Mouse (Mus musculus) kidney, adult 2 months (tissue): ENCODE measurements around the gene Smim24. TPM values are rescaled to one million over a fixed set of nuclear protein-coding genes. Genes with fewer than 3 reads are reported as not detected.
A peak's percentile ranks its signal among the peaks of the same experiment; 100 is the strongest.

ENCODE experiments used
- DNase-seq: peaks from one replicate; pipeline ENCODE4 v3.0.0; 2021
- H3K27ac ChIP-seq: fragments of 200-500 bp; 2 replicates; pipeline ENCODE4 v1.5.1; 2012; ENCODE audit warnings: low read depth, low read length, control low read depth, inconsistent platforms; ENCODE audit not compliant: insufficient read depth
- H3K27me3 ChIP-seq: fragments of 200-500 bp; replicated peaks from 2 replicates; pipeline ENCODE4 v1.6.1; 2012; ENCODE audit warnings: mild to moderate bottlenecking, moderate library complexity, low read length, inconsistent platforms; ENCODE audit not compliant: control insufficient read depth, insufficient read depth
- H3K36me3 ChIP-seq: fragments of 200-500 bp; 2 replicates; pipeline ENCODE4 v1.6.1; 2012; ENCODE audit warnings: mild to moderate bottlenecking, moderate library complexity, low read length, inconsistent platforms; ENCODE audit not compliant: control insufficient read depth, insufficient read depth
- H3K4me1 ChIP-seq: fragments of 200-500 bp; 2 replicates; pipeline ENCODE4 v1.6.1; 2011; ENCODE audit warnings: low read length; ENCODE audit not compliant: control insufficient read depth, insufficient read depth
- H3K4me3 ChIP-seq: fragments of 200-500 bp; 2 replicates; pipeline ENCODE4 v1.5.1; 2011; ENCODE audit warnings: mild to moderate bottlenecking, low read depth, low read length, control low read depth; ENCODE audit not compliant: insufficient read depth
- CTCF ChIP-seq: fragments of 200-500 bp; conservative IDR thresholded peaks from 2 replicates; pipeline ENCODE4 v1.5.1; 2011; ENCODE audit warnings: low read depth, mild to moderate bottlenecking, control low read depth, low read length, moderate library complexity, mixed read lengths; ENCODE audit not compliant: insufficient read depth, insufficient read length
- POLR2A ChIP-seq: fragments of 200-500 bp; IDR thresholded peaks from one replicate; pipeline ENCODE4 v1.6.1; 2011; ENCODE audit warnings: low read depth, low read length, control low read depth
- WGBS: fragments of 180-500 bp; shearing (Covaris S2); methylation state at CpG from one replicate; pipeline ENCODE4 v1.1.7; 2018; 5-methylcytosine and 5-hydroxymethylcytosine counted together
- polyA plus RNA-seq: library from polyadenylated mRNA; depleted of rRNA; stranded (reverse); fragments of >200 nt; gene quantifications from 2 replicates; pipeline ENCODE4 v1.2.3, GENCODE M21; 2012

The Smim24 gene
- polyA plus RNA-seq, 1 experiment: 694 TPM

DNA sequence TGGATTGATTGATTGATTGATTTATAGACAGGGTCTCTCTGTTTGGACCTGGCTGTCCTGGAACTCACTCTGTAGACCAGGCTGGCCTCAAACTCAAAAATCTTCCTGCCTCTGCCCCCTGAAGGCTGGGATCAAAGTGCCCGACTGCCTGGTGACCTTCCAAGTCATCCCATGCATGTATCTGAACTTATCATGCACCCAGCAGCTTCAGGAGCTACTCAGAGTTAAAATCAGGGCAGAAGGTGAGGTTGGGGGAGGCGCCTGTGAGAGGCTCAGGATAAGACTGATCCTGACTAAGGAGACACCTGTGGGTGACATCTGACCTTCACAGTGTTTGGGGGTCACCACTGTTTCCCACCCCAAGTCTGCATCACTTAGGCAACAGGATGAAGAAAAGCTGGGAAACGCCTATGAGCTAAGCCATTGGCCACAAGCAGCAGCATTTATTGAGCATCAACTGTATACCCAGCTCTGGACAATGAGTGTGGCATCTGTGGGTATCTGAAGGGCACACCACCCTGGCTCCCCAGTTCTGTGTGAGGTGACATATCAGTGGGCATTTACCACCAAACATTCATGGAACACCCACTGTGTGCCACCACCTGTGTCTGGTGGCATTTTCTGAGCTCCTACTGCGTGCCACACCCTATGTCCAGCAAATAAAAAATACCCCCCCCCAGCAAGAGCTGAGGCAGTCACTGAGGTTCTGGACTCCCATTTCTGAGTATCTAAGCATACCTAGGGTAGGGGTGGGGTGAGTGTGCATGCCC lies 30.8 kb downstream of the Smim24 start:
- no peak for DNase-seq
- 64% methylated on average over 4 of the region's 4 CpGs for WGBS
- no peaks in the 10 kb centered on the region for H3K27me3 ChIP-seq
- TF ChIP-seq CTCF (no peak), POLR2A (no peak)
- peaks cover 44% of the 10 kb centered on the region for H3K4me1 ChIP-seq
- peak overlapping the region; percentile 85; the same call in 1 of the 2 replicates for H3K4me3 ChIP-seq
- peak overlapping the region; percentile 18; the same call in 1 of the 2 replicates for H3K27ac ChIP-seq
- no peaks in the 10 kb centered on the region for H3K36me3 ChIP-seq

DNA sequence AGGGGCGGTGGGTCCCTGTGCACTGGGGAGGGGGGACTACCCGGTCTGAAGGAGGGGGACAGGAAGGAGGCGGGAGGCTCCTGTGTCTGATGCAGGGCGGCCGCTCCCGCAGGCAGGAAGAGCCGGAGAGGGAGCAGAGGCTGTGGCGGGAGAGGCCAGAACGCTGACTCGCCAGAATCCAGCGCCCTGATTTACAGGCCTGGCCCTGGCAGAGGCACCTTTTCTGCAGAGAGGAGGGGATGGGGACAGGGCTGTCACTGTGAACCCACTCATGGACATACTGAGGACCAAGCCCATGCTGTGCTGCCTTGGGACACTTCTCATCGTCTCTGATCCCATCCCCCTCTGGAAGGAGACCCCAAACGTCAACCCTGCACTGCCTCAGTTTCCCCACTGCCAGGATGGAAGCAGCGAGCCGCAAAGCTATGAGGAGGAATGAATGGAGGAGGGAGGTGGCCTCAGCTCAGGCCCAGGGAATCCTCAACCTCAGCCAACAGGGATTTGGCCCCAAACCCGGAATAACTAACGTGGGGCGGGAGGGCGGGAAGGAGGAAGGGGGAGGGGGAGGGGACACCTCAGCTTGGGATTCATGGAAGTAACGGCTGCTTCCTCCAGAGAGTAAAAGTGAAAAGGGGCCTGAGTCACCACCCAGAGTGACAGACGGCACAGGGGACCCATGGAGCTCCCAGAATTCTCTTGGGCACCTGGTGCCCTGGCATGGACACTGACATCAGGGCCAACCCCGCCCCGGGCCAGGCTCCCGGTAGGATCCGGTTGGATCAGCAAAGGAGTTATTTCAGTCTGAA lies 31.6 kb downstream of the Smim24 start:
- no peaks in the 10 kb centered on the region for H3K36me3 ChIP-seq
- TF ChIP-seq CTCF: no peak
- TF ChIP-seq POLR2A: no peak
- no peaks in the 10 kb centered on the region for H3K27me3 ChIP-seq
- H3K4me3 ChIP-seq: peak overlapping the region; percentile 85
- H3K4me1 ChIP-seq: peaks cover 42% of the 10 kb centered on the region
- peak; percentile 90 for DNase-seq
- H3K27ac ChIP-seq: peak overlapping the region; percentile 92
- whole genome bisulfite sequencing: 6% methylated on average over 24 of the region's 25 CpGs

DNA sequence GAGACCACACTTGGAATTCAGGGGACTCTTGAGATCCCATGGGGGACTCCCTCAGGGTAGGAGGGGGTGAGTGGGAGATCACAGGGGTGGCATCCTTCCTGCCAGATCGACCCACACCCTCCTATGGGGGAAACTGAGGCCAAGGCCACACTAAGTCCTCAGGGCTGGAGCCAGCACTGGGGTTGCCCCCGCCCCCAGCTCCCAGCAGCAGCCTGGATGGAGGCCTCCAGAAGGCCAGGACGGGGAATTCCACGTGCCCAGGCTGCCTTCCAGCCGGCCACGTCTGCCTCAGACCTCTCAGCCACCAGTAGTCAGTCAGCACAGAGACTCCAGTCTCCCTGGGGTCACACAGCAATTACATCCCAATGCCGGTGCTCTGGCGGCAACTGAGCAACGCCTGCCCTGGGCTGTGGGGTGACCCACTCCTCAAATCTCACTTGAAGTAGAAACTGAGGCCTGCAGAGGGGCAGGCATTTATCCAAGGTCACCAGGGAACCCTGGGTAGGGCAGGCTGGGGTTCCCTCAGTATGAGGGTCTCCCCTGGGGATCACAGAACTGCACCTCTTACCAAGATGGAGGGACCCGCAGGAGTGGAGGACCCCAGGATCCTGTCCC lies 32.5 kb downstream of the Smim24 start:
- Histone ChIP-seq H3K4me3 (peak overlapping the region; percentile 85), H3K27me3 (no peaks in the 10 kb centered on the region), H3K27ac (peak overlapping the region; percentile 92), H3K36me3 (no peaks in the 10 kb centered on the region), H3K4me1 (peaks cover 36% of the 10 kb centered on the region)
- WGBS: 14% methylated on average over 10 of the region's 10 CpGs
- peak; percentile 75 for DNase-seq
- TF ChIP-seq CTCF: no peak
- TF ChIP-seq POLR2A: no peak

DNA sequence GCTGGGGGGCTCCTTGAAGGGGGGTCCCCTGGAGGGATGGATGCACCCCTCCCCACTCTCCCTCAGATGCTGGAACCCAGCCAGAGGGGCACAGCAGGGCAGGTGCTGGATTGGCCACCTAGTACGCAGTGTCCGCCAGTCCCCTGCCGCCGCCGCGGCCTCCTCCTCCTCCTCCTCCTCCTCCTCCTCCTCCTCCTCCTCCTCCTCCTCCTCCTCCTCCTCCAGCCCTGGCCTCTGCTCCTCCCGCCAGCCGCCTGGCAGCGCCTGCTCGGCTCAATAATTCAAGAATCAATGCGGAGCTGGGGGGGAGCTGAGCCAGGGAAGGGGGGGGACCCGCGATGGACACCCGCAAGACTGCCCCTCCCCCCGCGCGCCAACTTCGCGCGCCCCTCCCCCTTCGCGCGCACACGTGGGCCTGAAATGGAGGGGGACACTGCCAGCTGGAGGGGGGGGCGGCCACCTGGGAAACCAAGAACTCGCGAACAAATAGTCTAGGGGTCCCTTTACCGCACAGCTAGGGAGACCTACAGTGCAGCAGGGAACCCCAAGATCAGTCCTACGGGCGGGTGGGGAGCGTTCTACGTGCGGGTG lies 33.3 kb downstream of the Smim24 start:
- Histone ChIP-seq H3K4me3 (peak overlapping the region; percentile 85), H3K27me3 (no peaks in the 10 kb centered on the region), H3K4me1 (peaks cover 34% of the 10 kb centered on the region), H3K27ac (peak overlapping the region; percentile 94), H3K36me3 (no peaks in the 10 kb centered on the region)
- peak; percentile 49 for DNase-seq
- no peak for TF ChIP-seq CTCF
- TF ChIP-seq POLR2A: no peak
- 2% methylated on average over 23 of the region's 33 CpGs for WGBS

DNA sequence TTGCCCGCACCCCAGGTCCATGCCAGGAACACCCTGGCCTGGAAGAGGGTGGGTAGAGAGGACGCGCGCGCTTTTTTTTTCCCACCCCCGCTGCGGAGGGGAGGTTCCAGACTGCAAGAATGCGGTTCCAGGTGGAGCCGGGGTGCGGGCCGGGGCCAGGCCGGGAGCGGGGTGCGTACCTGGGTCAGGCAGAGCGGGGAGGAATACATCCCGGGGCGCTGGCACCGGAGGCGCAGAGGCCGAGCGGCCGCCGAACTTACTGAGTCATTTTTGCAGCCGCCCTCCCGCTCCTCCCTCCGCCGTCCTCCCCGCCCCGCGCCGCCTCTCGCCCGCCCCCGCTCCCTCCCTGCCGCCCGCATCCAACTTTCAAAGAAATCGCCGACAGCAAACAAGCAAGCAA lies 34.0 kb downstream of the Smim24 start:
- DNase-seq: peak; percentile 83
- Histone ChIP-seq H3K36me3 (no peaks in the 10 kb centered on the region), H3K27ac (peak overlapping the region; percentile 94), H3K27me3 (no peaks in the 10 kb centered on the region), H3K4me1 (peaks cover 37% of the 10 kb centered on the region), H3K4me3 (peak overlapping the region; percentile 85)
- TF ChIP-seq CTCF (no peak), POLR2A (no peak)
- WGBS: under 1% methylated on average over 33 of the region's 38 CpGs

DNA sequence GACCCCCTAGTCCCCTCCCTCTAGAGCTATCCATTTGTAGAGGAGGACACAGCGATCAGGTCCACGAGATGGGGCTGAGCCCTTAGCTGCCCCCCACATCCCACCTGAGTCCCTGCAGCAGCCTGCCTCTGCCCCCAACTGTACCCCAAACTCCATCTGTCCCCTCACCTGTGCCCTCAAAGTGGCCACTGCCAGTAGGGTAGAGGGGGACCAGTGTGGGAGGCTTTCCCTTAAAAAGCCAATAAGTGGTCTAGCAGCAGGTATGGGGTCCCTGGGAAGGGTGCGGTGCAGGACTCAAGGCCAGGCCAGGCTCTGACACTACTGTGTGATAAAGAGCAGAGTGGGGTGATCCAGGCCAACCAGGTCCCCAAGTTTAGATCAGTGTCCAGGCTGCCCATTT lies 34.5 kb downstream of the Smim24 start:
- DNase-seq: no peak
- no peak for TF ChIP-seq CTCF
- TF ChIP-seq POLR2A: no peak
- peaks cover 36% of the 10 kb centered on the region for H3K4me1 ChIP-seq
- peak overlapping the region; percentile 85 for H3K4me3 ChIP-seq
- WGBS: 42% methylated on average over 3 of the region's 3 CpGs
- H3K36me3 ChIP-seq: no peaks in the 10 kb centered on the region
- peak overlapping the region; percentile 69 for H3K27ac ChIP-seq
- no peaks in the 10 kb centered on the region for H3K27me3 ChIP-seq
